Mouse (Mus musculus): Measurements from ENCODE around the gene Rhd. TPM values are rescaled to one million over a fixed set of nuclear protein-coding genes. Genes with fewer than 3 reads are reported as not detected.
"Not testable (repeated sequence)": the region's sequence is repeated elsewhere in the genome, so short reads cannot be mapped to it uniquely, and the experiment has no call there.

Gene Rhd
- total RNA-seq (2021): 1 to 10 TPM; 1.5 to 1.6 TPM

DNA sequence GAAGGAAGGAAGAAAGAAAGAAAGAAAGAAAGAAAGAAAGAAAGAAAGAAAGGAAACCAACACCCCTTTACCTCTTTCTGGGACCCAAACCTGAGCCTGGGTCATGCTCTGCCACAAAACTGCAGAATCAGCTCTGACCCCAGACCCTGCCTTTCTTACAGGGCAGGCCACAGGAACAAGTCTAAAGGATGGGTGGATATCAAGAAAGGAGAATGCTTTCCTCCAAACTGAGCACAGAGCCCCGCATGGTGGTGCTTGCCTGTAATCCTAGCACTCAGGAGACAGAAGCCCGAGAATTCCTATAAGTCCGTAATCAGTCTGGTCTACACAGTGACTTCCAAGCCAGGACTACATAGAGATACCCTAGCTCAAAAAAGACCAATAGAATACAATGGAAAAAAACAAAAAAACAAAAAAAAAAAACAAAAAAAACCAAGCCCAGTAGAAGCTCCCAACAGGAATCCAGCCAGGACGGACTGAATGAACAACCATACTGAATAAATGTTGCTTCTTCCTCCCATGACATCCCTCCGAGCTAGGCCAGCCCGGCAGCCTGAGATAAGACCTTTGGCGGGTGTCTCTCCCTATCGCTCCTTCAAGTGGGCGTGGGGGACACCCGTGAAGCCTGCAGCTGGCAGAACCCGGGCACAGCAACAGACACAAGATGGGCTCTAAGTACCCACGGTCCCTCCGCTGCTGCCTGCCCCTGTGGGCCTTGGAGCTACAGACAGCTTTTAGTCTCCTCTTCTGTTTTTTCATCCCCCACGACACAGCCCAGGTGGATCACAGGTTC lies at the start of gene Rhd:
Gene Rhd, plus strand, starts transcription at position 600 of the 793 bp plus-strand sequence.
- intact Hi-C loops (cut with DNase I): no loop called here
- DNase-seq (ENCODE audit: low spot score): no peak

DNA sequence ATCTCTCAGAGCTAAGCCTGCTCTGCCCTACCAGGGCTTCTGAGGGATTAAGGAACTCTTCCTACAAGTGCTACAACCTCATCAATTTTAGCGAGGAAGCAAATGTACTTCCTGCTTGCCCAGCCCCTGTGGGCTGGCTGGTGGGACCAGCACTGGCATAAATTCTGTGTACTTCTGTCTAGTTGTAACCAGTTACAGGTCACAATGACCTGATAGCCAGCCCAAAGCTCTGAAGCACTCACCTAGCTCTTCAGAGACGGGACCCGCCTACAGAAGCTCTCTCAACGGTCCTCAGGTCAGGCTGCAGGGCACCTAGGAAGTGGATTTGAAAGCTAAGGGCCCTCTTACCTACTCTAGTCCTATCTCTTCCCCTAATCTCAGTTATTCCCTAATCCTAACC lies 46.6 kb upstream of the Rhd start:
- intact Hi-C loops (cut with DNase I): no loop called here
- DNase-seq (ENCODE audit: low spot score): no peak

DNA sequence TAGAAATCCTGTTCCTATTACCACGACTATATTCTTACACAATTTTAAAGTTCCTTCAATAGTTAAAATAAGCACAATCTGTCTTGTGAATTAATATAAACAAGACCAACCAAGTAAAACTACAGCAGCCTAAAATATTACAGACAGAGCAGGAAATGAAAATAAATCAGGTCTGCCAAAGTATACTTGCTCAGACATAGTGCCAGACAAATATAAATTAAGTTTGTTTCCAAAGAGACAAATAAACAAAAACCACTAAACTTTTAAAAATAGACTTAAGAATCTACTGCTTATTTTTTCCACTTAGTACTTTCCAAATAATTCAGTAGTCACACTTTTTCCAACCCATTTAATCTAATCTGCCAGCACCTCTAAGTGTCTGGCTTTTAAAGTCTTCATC lies 43.3 kb upstream of the Rhd start:
- intact Hi-C loops (cut with DNase I): no loop called here

DNA sequence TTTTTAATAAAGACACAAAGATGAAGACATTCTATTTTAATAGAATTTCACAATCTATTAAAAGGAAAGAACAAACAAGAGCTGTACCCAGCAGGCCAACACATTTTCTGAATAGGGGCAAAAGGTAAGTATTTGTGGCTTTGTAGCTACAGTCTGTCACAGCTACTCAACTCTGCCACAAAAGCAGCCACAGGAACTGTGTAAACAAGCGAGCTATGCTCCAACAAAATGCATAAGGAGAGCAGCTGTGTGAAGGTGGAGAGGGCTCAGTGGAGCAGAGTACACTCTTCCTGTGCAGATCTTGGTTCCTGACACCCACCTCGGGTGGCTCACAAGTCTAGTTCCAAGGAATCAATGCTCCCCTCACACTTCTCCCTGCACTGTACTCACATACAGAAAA lies 40.8 kb upstream of the Rhd start:
- intact Hi-C loops (cut with DNase I): no loop called here
- DNase-seq (ENCODE audit: low spot score): no peak

More for the DNA sequence above, 43.3 kb upstream of the Rhd start:
- no peak for DNase-seq (ENCODE audit: low spot score)

DNA sequence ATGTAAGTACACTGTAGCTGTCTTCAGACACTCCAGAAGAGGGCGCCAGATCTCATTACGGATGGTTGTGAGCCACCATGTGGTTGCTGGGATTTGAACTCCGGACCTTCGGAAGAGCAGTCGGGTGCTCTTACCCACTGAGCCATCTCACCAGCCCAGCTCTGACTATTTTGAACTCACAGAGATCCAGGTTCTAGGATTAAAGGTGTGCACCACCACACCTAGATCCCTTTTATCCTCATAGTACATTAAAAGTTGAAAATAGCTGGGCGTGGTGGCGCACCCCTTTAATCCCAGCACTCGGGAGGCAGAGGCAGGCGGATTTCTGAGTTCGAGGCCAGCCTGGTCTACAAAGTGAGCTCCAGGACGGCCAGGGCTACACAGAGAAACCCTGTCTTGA lies 38.5 kb upstream of the Rhd start:
- DNase-seq (ENCODE audit: low spot score); intact Hi-C loops (cut with DNase I): not testable (repeated sequence)

DNA sequence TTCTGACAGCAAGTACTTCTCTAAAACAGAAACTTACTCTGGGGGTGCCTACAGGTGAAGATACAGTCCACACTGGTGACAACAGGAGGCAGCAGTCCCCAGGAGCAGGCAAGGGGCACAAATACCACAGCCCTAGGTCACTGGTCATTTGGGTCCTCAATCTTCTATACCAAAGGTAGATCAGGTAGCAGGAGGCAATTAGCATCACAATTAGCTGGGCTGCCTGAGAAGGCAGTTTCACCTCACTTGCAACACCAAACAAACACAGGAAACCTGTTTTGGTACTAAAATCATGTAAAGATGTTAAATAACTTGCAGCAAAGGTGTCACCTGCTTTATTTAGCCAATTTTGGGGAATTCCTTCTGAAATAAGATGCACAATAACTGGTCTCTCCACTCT lies 38.0 kb upstream of the Rhd start:
- intact Hi-C loops (cut with DNase I): no loop called here
- DNase-seq (ENCODE audit: low spot score): no peak

DNA sequence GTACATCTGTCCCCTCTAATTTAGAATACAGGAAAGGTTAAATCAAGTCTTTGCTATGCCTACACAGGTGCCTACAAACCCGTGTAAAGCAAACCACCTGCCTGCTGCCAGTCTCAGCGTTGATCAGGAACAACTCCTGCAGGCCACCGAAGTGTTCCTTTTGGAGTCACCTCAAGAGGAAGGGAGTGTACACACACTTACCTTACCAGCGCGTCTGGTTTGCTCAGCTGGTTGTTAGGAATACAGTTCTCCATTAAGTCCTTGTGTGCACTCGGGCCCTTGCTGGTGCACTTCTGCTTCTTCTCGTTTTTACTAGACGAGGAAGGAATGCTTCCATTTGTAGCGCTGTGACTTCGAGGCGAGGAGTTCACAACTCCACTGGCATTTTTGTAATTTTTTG lies 36.5 kb upstream of the Rhd start:
- intact Hi-C loops (cut with DNase I): no loop called here
- no peak for DNase-seq (ENCODE audit: low spot score)

DNA sequence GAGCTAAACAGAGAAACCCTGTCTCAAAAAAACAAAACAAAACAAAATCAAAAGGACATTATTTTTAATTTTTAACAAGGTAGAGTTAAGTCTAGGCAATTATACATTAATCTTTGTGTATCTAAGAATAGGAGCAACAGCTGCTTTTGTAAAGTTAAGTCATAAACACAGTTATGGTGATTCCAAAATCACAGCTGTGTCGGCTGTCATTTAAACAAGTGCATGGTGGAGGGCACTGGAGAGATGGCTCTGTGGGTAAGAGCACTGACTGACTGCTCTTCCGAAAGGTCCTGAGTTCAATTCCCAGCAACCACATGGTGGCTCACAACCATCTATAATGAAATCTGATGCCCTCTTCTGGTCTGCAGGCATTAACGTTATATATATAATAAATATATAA lies 32.4 kb upstream of the Rhd start:
- intact Hi-C loops (cut with DNase I): no loop called here

DNA sequence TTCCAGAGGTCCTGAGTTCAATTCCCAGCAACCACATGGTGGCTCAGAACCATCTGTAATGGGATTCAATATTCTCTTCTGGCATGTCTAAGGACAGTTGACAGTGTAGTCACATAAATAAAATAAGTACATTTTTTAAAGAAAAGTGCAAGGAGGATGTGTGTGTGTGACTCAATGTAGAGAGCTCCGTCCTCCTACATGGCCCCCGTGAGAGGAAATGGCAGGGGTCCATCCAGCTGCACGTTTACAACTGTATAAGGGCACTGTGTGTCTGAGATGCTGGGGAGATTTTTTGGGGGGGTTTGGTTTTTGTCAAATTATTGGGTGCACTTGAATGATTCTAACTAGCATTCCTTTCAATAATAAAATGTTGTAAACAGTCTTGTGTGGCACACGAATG lies 28.9 kb upstream of the Rhd start:
- intact Hi-C loops (cut with DNase I): no loop called here
- no peak for DNase-seq (ENCODE audit: low spot score)

More for the DNA sequence above, 32.4 kb upstream of the Rhd start:
- no peak for DNase-seq (ENCODE audit: low spot score)

DNA sequence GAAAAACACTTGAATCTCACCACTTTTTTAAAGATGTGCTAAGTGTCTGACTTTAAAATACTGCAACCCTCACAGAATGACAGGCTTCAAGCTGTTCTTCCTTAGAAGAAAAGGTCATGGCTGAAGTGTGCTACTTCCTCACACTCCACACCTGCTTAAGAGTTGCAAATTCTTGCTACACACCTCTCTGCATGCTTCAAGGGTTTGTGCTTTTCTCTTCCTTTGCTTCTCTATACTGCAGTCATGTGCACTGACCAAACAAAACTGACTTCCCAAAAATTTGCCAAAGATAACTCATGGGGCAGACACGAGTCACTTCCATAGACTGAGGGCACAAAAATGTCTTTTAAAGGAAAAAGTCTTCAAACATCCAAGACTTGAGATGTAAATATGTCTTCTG lies 26.1 kb upstream of the Rhd start:
- intact Hi-C loops (cut with DNase I): no loop called here
- DNase-seq (ENCODE audit: low spot score): no peak

DNA sequence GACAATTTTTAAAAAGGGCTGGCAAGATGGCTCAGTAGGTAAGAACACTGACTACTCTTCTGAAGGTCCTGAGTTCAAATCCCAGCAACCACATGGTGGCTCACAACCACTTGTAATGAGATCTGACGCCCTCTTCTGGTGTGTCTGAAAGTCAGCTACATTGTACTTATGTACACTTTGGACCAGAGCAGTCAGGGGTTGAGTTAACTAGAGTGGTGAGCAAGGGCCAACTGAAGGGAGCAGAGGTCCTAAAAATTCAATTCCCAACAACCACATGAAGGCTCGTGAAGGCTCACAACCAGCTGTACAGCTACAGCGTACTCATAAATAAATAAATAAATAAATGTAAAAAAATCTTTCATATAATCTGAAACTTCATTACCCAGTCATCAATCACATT lies 25.6 kb upstream of the Rhd start:
- intact Hi-C loops (cut with DNase I); DNase-seq (ENCODE audit: low spot score): not testable (repeated sequence)

DNA sequence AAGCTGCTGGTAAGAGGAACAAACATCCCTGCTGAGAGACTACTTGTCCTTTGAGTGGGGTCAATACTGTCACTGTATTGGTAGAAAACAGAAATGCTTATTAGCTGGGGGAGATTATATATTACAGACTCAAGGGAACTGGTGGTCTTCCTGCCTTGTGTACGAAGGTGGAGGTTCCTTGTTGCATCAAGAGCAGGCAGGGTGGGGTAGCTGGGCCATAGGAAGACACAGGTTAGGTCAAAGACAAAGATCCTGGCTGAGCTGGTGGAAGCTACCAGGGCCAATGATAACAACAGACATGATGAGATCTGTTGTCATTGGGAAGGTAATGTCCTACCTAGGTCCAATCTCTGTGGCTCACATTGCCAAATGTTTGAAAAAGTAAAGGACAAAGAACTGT lies 24.1 kb upstream of the Rhd start:
- intact Hi-C loops (cut with DNase I): no loop called here
- DNase-seq (ENCODE audit: low spot score): no peak

DNA sequence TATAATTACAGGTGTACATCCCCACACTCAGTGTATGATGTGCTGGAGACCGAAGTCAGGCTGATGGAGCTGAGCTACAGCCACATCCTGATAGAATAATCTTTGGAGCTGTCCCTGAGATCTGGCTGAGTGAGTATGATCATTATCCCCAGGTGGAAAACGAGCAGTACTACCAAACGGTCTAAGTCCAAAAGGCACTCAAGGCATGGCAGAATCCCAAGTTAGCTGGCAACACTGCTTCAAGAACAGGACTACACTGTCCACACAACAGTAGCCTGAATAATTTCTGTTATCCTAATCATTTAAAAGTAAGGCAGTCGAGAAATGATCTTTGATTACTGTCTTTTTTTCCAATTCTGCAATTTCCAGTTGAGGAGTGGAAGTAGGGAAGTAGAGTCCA lies 20.8 kb upstream of the Rhd start:
- intact Hi-C loops (cut with DNase I): no loop called here
- DNase-seq (ENCODE audit: low spot score): no peak

DNA sequence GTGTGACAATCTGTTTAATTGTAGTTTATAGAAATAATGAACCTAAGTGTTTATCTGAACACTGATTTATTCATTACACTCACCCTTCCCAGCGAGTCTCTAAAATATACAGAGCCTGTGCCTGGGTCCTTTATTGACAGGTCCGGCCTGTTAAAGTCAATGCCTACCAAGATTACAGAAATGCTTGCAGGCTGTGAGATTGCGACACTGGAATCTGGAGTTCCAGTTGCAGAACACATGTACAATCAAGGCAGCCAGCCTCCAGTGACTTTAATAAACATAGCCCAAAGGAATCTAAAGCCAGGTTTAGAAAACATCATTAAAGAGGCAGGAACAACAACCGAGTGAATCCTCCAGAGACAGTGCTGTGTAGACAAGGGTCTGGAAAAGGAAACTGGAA lies 16.7 kb upstream of the Rhd start:
- intact Hi-C loops (cut with DNase I): no loop called here
- DNase-seq (ENCODE audit: low spot score): no peak

DNA sequence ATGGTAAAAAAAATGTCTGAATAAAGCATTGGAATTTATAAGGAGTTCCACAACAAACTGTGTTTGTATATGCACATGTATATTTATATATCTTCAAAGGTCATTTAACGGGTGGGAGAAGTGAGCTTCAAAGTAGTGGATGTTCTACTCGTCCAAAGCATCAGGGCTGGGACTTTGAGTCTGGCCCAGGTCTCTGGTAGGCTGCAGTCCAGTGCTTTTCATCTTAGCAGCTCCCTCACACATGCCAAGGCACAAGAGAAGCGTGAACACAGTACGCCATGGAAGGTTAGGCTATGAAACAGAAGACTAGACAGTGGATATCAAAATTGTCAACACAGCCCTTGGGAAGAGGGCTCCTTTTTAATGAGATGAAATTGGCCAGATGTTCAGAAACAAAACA lies 13.8 kb upstream of the Rhd start:
- intact Hi-C loops (cut with DNase I): no loop called here
- no peak for DNase-seq (ENCODE audit: low spot score)

DNA sequence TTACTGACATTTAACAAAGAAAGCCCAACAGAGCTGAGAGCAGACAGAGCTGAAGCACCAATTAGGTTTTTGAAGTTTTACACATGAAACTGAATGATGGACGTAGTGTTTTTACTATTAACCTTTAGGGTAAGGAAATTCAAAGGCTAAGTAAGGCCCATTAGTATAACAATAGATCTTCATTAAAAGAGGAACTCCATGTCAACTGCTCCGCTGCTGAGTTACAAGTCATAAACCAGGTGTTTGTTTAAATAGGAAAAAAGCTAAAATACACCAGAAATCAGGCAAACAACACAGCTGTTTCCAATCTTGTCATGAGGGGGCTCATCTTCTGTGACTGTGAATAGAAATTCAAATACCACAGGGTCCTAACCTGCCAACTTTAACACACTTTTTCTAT lies 13.1 kb upstream of the Rhd start:
- DNase-seq (ENCODE audit: low spot score): no peak
- intact Hi-C loops (cut with DNase I): no loop called here

DNA sequence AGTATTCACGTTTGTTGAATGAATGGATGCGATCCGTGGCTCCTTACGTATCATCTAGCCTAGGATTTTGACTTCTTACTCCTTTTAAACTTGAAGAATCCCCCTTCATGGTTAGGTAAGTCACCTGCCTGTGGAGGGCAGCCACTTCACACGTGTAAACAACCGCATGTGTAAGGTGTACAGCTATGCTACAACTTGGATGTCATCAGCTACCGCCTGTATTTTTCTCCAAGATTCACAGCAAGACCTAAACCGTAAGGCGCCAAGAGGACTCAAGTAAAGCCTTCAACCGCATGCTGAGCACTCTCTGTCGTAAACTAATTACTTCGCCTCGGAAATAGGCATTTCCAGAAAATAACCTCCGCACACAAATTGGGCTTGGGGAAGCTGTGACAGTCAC lies 12.5 kb upstream of the Rhd start:
- intact Hi-C loops (cut with DNase I): no loop called here
- DNase-seq (ENCODE audit: low spot score): no peak

DNA sequence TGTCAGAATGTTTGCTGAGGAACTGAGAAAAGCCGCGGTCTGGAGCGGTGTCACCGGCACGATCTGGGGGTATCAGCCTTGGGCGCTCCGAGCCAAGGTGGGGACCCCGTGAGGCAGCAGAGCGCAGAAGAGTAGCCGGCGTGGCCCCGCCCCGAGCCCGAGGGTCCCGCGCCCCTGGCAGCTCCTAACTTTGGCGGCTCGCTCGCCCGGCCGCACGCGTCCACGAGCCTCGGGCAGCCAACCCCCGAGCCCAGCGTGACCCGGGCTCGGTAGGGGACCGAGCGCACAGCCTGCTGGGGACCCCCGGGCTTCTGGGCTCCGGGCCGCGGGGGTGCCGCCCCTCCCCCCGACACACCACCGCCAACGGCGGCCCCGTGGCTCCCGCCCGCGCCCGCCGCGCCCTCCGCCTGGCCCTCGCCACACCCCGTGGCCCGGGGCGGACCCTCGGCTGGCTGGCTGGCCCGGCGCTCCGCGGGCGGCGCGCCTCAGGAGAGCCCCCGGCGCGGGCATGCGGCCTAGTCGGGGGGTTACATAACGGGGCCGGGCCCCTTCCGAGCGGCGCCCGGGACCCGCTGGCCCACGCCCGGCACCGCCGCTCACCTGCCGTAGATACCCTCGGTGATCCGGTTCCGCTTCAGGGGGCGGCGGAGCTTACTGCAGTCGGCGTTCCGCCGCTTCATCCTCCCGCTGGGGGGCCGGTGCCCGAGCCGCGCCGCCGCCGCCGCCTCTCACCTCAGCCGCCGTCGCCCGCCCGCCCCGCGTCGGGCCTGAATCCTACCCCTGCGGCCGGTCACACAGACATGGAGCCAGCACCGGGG lies 11.7 kb upstream of the Rhd start:
- DNase-seq (ENCODE audit: low spot score): peak; percentile 49
- intact Hi-C loops (cut with DNase I): no loop called here

DNA sequence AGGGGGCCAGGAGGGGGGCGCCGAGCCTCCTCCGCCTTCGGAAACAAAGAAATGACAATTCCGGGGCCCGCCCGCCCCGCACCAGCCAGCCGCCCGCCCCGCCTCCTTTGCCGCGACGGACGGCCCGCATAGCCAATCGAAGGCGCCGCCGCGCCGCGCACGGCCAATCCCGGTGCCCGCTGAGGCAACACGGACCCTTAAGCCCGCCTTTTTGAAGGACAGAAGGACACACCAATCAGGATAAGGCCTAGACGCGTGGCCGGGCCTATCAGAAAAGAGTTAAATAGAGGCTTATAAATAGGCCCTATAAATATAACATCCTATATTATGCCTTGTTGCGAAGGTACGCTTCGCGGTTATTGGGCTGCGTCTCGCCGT lies 11.1 kb upstream of the Rhd start, which contains the start of gene Maco1:
Gene Maco1, minus strand, starts transcription at position 87 of the 378 bp plus-strand sequence.
- intact Hi-C loops (cut with DNase I): no loop called here
- DNase-seq (ENCODE audit: low spot score): peak; percentile 100

DNA sequence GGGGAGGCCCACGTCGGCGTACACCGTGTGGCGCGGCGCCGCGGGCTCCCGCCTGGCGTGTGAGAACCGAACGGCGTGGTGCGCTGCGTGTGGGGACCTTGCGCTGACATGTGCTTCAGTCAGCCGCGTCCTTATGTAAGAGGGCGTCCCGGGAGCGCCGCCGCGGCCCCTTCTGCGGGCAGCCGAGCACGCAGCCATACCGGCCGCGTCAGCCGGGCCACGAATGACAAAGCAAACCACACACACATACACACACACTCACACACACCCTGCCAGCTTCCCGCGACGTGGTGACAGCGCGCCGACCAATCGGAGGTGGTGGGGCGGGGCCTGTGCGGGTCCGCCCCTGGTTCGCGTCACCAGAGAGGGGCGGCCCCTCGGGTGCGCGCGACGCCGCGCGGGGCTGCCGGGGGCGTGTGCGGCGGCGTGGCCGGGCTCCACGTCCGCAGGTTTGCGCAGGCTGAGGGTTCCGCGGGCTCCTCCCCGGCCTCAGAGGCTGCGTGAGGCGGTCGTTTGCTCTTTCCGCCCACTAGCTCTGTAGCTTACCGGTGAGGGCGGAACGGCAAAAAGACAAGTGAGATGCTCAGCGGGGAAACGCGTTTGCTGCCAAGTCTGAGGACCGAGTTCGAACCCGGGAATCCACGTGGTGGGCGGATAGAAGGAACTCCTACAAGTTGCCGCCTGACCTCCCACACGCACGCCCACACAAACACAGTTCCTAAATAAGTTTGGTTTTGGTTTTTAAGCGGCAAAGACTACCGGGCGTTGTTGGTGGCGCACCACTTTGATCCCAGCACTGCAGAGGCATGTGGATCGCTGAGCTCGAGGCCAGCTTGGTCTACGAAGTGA lies 10.5 kb upstream of the Rhd start:
- peak; percentile 87 for DNase-seq (ENCODE audit: low spot score)
- intact Hi-C loops (cut with DNase I): no loop called here

DNA sequence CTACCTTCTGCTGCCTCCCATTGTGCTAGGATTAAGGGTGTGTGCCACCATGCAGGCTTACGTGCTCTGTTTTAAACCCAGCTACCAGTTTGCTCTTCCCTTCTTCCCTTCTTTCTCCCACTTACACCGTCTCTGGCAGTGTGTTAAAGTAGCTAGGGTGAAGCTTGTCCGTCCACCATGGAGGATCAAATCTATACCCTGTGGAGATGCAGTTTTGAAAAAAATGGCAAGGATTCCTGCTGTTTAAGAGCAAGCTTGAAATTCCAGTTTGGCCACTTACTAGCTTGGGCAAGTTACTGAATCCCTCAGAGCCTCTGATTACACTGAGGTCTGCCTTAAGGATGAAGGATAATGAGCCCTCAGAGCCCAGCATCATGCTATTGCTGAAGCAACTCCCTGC lies 9.0 kb upstream of the Rhd start:
- DNase-seq (ENCODE audit: low spot score): no peak
- intact Hi-C loops (cut with DNase I): no loop called here

Measured in heart, postnatal 25 days (tissue).